Mouse (Mus musculus) C2C12 (cell line): ENCODE measurements around the gene Gtf2f1. TPM values are rescaled to one million over a fixed set of nuclear protein-coding genes. Genes with fewer than 3 reads are reported as not detected.

ENCODE experiments used
- H3K27me3 ChIP-seq: one replicate; pipeline ENCODE4 v1.6.1; 2011; ENCODE audit not compliant: control insufficient read depth, insufficient read depth, insufficient read length
- H3K36me3 ChIP-seq: one replicate; pipeline ENCODE4 v1.6.1; 2011; ENCODE audit not compliant: control insufficient read depth, insufficient read depth
- H3K4me3 ChIP-seq: one replicate; pipeline ENCODE4 v1.5.1; 2011; ENCODE audit warnings: mild to moderate bottlenecking, control low read depth; ENCODE audit not compliant: poor library complexity, insufficient read depth, severe bottlenecking
- H3K79me2 ChIP-seq: one replicate; pipeline ENCODE4 v1.6.1; 2011; ENCODE audit not compliant: control insufficient read depth, insufficient read depth
- H3K79me3 ChIP-seq: one replicate; pipeline ENCODE4 v1.6.1; 2011; ENCODE audit warnings: low read depth, control low read depth
- H3ac ChIP-seq: one replicate; pipeline ENCODE3; 2011; ENCODE audit warnings: low read depth; ENCODE audit not compliant: control insufficient read depth, insufficient read length
- CEBPB ChIP-seq: IDR thresholded peaks from one replicate; pipeline ENCODE4 v1.6.1; 2011; ENCODE audit warnings: low read depth, mild to moderate bottlenecking, control low read depth, moderate library complexity
- CTCF ChIP-seq: IDR thresholded peaks from one replicate; pipeline ENCODE4 v1.5.1; 2011; ENCODE audit not compliant: control insufficient read depth, insufficient read depth, insufficient read length
- FOSL1 ChIP-seq: IDR thresholded peaks from one replicate; pipeline ENCODE4 v1.8.0; 2011; ENCODE audit warnings: mild to moderate bottlenecking, low read length; ENCODE audit not compliant: poor library complexity, insufficient read depth, severe bottlenecking
- MAX ChIP-seq: IDR thresholded peaks from one replicate; pipeline ENCODE4 v1.6.1; 2011; ENCODE audit warnings: mild to moderate bottlenecking, control low read depth
- MYOD1 ChIP-seq: IDR thresholded peaks from one replicate; pipeline ENCODE4 v1.6.1; 2011; ENCODE audit warnings: low read depth; ENCODE audit not compliant: control insufficient read depth, insufficient read length
- MYOG ChIP-seq: IDR thresholded peaks from one replicate; pipeline ENCODE4 v1.6.1; 2011; ENCODE audit not compliant: control insufficient read depth, insufficient read length; ENCODE audit errors: extremely low read depth
- USF1 ChIP-seq: IDR thresholded peaks from one replicate; pipeline ENCODE4 v1.6.1; 2011; ENCODE audit warnings: low read depth, mild to moderate bottlenecking, control low read depth, moderate library complexity
- polyA plus RNA-seq: library from polyadenylated mRNA; unstranded; fragments of >200 nt; fragmentation: generic; extraction: Trizol; gene quantifications from one replicate; pipeline ENCODE4 v1.2.1, GENCODE M21; 2012; ENCODE audit warnings: missing spikeins

Gtf2f1 gene
- polyA plus RNA-seq, 1 experiment, result 76.8 TPM

DNA sequence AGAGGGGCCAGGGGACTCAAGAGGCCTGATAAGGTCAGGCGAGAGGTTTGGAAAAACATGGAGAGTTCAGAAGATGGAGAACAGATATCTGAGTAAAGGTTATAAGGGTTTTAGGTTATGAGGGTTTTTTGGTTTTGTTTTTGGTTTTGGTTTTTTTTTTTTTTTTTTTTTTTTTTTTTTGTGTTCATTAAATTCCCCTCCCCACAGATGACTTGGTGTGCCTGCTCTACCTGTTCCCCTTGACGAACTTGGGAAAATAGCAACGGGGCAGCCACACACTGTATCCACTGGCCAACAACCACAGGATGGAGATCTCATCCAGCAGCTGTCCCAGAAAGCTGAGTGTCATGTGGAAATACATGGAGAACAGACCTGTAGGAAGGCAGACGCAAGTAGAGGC, 52.4 kb downstream of the Gtf2f1 start:
- Histone ChIP-seq H3K79me2 (no peaks in the 10 kb centered on the region), H3ac (no peak overlapping the region), H3K36me3 (no peaks in the 10 kb centered on the region), H3K4me3 (no peak overlapping the region), H3K27me3 (peaks cover 12% of the 10 kb centered on the region), H3K79me3 (no peaks in the 10 kb centered on the region)
- TF ChIP-seq CTCF (no peak), MYOG (no peak), FOSL1 (no peak), MAX (no peak), USF1 (no peak), MYOD1 (no peak), CEBPB (no peak)

DNA sequence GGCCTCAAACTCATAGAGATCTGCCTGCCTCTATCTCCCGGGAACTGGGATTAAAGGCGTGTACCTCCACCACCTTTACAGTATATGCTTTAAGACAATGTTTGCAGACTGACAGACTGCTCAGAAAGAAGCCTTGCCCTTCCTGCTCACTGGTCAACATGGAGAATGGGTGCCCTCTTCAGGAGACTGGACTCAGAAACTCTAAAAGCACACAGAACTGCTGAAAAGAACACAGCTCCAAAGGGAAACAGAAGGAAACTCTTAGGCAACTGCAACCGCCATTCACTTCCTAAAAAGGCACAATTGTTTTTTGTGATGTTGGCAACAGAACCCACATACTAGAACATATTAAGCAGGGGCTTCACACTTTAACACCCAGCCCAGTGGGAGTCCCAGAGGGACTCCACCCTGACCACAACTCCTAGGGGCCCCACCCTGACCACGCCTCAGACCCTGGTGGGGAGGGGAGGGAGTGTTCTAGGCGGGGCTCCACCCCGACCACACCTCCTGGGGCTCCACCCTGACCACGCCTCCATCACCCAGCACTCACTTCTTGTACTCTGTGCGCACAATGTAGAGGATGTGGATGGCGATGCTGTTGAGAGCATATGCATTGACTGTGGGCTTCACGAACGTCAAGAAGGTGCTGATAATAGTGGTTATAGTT, 53.2 kb downstream of the Gtf2f1 start:
- Histone ChIP-seq H3K79me3 (no peaks in the 10 kb centered on the region), H3K4me3 (no peak overlapping the region), H3ac (no peak overlapping the region), H3K36me3 (no peaks in the 10 kb centered on the region), H3K79me2 (no peaks in the 10 kb centered on the region), H3K27me3 (peaks cover 10% of the 10 kb centered on the region)
- TF ChIP-seq MYOG (no peak), CTCF (no peak), USF1 (no peak), MAX (no peak), FOSL1 (no peak), MYOD1 (no peak), CEBPB (no peak)

DNA sequence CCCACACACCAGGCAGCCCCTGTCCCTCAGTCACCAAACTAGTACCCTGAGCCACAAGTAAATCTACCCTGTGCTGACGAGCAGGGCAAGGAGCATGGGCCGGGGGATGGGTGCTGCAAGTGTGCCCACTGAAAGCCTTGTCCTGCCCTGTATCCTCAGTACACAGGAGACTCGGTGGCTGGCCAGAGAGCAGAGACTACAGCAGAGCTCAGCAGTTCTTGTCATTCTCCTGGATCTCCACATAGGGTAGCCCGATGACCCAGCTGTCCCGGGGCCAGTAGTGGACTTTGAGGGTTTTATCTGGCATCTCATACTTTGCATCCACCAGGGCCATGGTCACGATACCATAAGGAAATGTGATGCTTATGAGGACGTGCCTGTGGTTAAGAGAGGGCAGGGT, 56.2 kb downstream of the Gtf2f1 start:
- no peaks in the 10 kb centered on the region for H3K36me3 ChIP-seq

More for the DNA sequence above, 56.2 kb downstream of the Gtf2f1 start:
- TF ChIP-seq MYOD1, result no peak
- TF ChIP-seq CTCF, result no peak
- TF ChIP-seq MAX, result no peak
- TF ChIP-seq CEBPB, result no peak
- no peak for TF ChIP-seq FOSL1
- TF ChIP-seq MYOG, result no peak
- no peak for TF ChIP-seq USF1
- Histone ChIP-seq H3K79me2 (no peaks in the 10 kb centered on the region), H3K4me3 (no peak overlapping the region), H3K79me3 (no peaks in the 10 kb centered on the region), H3K27me3 (peaks cover 11% of the 10 kb centered on the region), H3ac (no peak overlapping the region)

Other genes with a start within 250 kb of the Gtf2f1 start
- 40.1 TPM for gene Dus3l, start 246.5 kb downstream of the Gtf2f1 start, polyA plus RNA-seq
- 0.47 TPM for gene Prr22, start 241.0 kb downstream of the Gtf2f1 start, polyA plus RNA-seq
- gene Rfx2, start 180.3 kb downstream of the Gtf2f1 start, polyA plus RNA-seq, result 2.6 TPM
- not detected for gene Acsbg2, start 136.8 kb downstream of the Gtf2f1 start, polyA plus RNA-seq
- 0.02 TPM for gene 1700061G19Rik, start 135.8 kb downstream of the Gtf2f1 start, polyA plus RNA-seq
- gene Mllt1, start 75.9 kb downstream of the Gtf2f1 start, polyA plus RNA-seq, result 38.9 TPM
- gene Acer1, start 29.2 kb downstream of the Gtf2f1 start, polyA plus RNA-seq, result not detected
- gene Clpp, start 21.0 kb downstream of the Gtf2f1 start, polyA plus RNA-seq, result 153 TPM
- gene Alkbh7, start 13.9 kb downstream of the Gtf2f1 start, polyA plus RNA-seq, result 24.1 TPM
- 0.63 TPM for gene Pspn, start 11.3 kb downstream of the Gtf2f1 start, polyA plus RNA-seq
- not detected for gene Gm17949, start 181 bp upstream of the Gtf2f1 start, polyA plus RNA-seq
- 68.5 TPM for gene Khsrp, start 20.2 kb upstream of the Gtf2f1 start, polyA plus RNA-seq
- not detected for gene Slc25a41, start 30.4 kb upstream of the Gtf2f1 start, polyA plus RNA-seq
- not detected for gene Crb3, start 47.8 kb upstream of the Gtf2f1 start, polyA plus RNA-seq
- 0.89 TPM for gene Slc25a23, start 48.6 kb upstream of the Gtf2f1 start, polyA plus RNA-seq
- gene Dennd1c, start 67.2 kb upstream of the Gtf2f1 start, polyA plus RNA-seq, result not detected
- 0.18 TPM for gene Tubb4a, start 76.5 kb upstream of the Gtf2f1 start, polyA plus RNA-seq
- gene Tnfsf9, start 94.0 kb upstream of the Gtf2f1 start, polyA plus RNA-seq, result 11.8 TPM
- gene Cd70, start 138.5 kb upstream of the Gtf2f1 start, polyA plus RNA-seq, result not detected
- gene Tnfsf14, start 182.9 kb upstream of the Gtf2f1 start, polyA plus RNA-seq, result not detected
- gene C3, start 216.8 kb upstream of the Gtf2f1 start, polyA plus RNA-seq, result 0.01 TPM
- gene Gpr108, start 237.2 kb upstream of the Gtf2f1 start, polyA plus RNA-seq, result 24.7 TPM
- 45.7 TPM for gene Trip10, start 238.2 kb upstream of the Gtf2f1 start, polyA plus RNA-seq